Mouse (Mus musculus): ENCODE measurements at regions not wholly inside any gene's neighbourhood (a gene's known extent, or its start where the extent isn't known, plus 50 kb on each side); places are given as distances from the start of the nearest gene placed in this dataset.

DNA sequence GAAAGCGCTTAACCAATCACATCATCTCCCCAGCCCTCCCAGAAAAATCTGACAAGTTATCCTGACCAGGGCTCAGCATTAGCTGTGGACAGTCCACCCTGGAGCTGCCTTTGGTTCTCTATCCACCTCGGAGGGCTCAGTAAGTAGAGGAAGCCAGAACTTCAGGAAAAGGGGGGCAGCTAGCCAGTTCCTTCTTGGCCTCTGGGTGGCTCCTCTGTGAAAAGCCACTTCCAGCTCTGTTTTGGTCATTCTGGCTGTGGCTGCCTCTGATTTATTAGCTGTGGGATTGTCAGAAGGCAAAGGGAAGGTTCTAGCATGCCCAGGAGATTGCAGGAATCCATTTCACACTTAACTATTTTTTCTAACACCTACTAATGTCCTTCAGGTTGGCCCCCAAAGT, 59.6 kb upstream of the Cux1 start:
- H3K9ac ChIP-seq (replicated peaks; ENCODE audit: low read length), result no peak overlapping the region
- H3K9me3 ChIP-seq (ENCODE audit: low read length), result no peaks in the 10 kb centered on the region
- H3K27me3 ChIP-seq (ENCODE audit: insufficient read depth, low read length), result no peaks in the 10 kb centered on the region
- WGBS, result 66% methylated on average over 2 of the region's 2 CpGs
- peaks cover 6% of the 10 kb centered on the region for H3K4me1 ChIP-seq (ENCODE audit: insufficient read depth, low read length)
- H3K4me2 ChIP-seq (replicated peaks; ENCODE audit: low read depth, low read length), result no peak overlapping the region
- H3K27ac ChIP-seq (ENCODE audit: low read length), result no peak overlapping the region
- no peak overlapping the region for H3K4me3 ChIP-seq (ENCODE audit: low read length)
- ATAC-seq (ENCODE audit: low FRiP score, low TSS enrichment), result no peak
- H3K36me3 ChIP-seq (ENCODE audit: insufficient read depth, low read length), result no peaks in the 10 kb centered on the region

DNA sequence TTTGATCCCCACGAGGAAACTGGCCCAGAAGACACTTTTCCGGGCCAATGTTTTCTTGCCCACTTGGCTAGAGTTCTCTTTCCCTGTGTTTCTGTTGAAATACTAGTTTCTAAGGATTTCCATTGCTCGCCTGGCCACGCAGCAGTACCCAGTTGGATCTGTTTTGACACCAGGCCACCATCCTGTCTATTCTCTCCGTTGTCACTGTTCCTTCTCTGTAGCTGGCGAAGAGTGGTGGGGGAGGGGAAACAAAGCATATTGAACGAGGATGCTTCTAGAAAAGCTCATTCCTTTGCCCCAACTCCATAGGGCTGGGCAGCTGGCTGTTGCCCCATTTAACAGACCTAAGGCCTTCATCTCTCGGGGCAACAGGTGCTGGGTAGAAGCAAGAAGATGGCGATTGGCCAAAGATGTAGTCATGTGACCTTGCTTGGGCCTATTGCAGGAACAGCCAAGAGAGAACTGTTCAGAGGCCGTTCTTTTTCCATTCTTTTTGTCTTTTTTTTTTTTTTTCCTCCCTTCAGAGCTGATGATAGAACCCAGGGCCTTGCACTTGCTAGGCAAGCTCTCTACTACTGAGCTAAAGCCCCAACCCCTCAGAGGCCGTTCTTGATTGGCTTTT, 60.5 kb upstream of the Cux1 start:
- ATAC-seq (ENCODE audit: low FRiP score, low TSS enrichment), result no peak
- H3K4me3 ChIP-seq (ENCODE audit: low read length), result no peak overlapping the region
- H3K9ac ChIP-seq (replicated peaks; ENCODE audit: low read length), result no peak overlapping the region
- no peaks in the 10 kb centered on the region for H3K27me3 ChIP-seq (ENCODE audit: insufficient read depth, low read length)
- H3K4me2 ChIP-seq (replicated peaks; ENCODE audit: low read depth, low read length), result no peak overlapping the region
- H3K9me3 ChIP-seq (ENCODE audit: low read length), result no peaks in the 10 kb centered on the region
- 79% methylated on average over 11 of the region's 11 CpGs for WGBS
- peaks cover 2% of the 10 kb centered on the region for H3K4me1 ChIP-seq (ENCODE audit: insufficient read depth, low read length)
- H3K27ac ChIP-seq (ENCODE audit: low read length), result no peak overlapping the region
- no peaks in the 10 kb centered on the region for H3K36me3 ChIP-seq (ENCODE audit: insufficient read depth, low read length)

DNA sequence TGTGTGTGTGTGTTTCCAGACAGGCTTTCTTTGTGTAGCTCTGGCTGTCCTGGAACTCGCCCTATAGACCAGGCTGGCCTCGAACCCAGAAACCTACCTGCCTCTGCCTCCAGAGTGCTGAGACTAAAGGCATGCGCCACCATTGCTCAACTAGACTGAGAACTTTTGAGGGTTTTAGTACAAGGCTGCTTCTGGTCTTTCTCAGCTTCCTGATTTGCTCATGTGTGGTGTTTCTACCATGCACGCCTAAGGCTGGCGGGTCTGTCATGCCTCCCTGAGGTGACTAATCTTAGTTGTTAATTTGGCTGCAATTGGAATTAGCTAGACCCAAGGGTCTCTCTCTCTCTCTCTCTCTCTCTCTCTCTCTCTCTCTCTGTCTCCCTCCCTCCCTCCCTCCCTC, 61.2 kb upstream of the Cux1 start:
- no peaks in the 10 kb centered on the region for H3K4me1 ChIP-seq (ENCODE audit: insufficient read depth, low read length)
- H3K9me3 ChIP-seq (ENCODE audit: low read length), result no peaks in the 10 kb centered on the region
- WGBS, result 92% methylated on average over 5 of the region's 5 CpGs
- no peak overlapping the region for H3K4me2 ChIP-seq (replicated peaks; ENCODE audit: low read depth, low read length)
- no peak overlapping the region for H3K4me3 ChIP-seq (ENCODE audit: low read length)
- no peak overlapping the region for H3K9ac ChIP-seq (replicated peaks; ENCODE audit: low read length)
- H3K36me3 ChIP-seq (ENCODE audit: insufficient read depth, low read length), result no peaks in the 10 kb centered on the region
- H3K27ac ChIP-seq (ENCODE audit: low read length), result no peak overlapping the region
- H3K27me3 ChIP-seq (ENCODE audit: insufficient read depth, low read length), result no peaks in the 10 kb centered on the region
- ATAC-seq (ENCODE audit: low FRiP score, low TSS enrichment), result no peak

- no peaks in the 10 kb centered on the region for H3K36me3 ChIP-seq (ENCODE audit: insufficient read depth, low read length)
- H3K9me3 ChIP-seq (ENCODE audit: low read length), result no peaks in the 10 kb centered on the region
- H3K27me3 ChIP-seq (ENCODE audit: insufficient read depth, low read length), result no peaks in the 10 kb centered on the region
- no peak overlapping the region for H3K4me3 ChIP-seq (ENCODE audit: low read length)
- H3K4me1 ChIP-seq (ENCODE audit: insufficient read depth, low read length), result no peaks in the 10 kb centered on the region
- no peak overlapping the region for H3K27ac ChIP-seq (ENCODE audit: low read length)
- H3K4me2 ChIP-seq (replicated peaks; ENCODE audit: low read depth, low read length), result no peak overlapping the region
- WGBS, result 84% methylated on average over 5 of the region's 5 CpGs
- H3K9ac ChIP-seq (replicated peaks; ENCODE audit: low read length), result no peak overlapping the region
- no peak for ATAC-seq (ENCODE audit: low FRiP score, low TSS enrichment)
These were observed 60.7 kb upstream of the Myl10 start for GRCm38 (mm10) chr5:136632286-136632685.

GRCm38 (mm10) chr5:136633901-136634300, 59.0 kb upstream of the Myl10 start:
- Histone ChIP-seq H3K4me3 (ENCODE audit: low read length) (no peak overlapping the region), H3K4me2 (replicated peaks; ENCODE audit: low read depth, low read length) (no peak overlapping the region), H3K4me1 (ENCODE audit: insufficient read depth, low read length) (no peaks in the 10 kb centered on the region), H3K9ac (replicated peaks; ENCODE audit: low read length) (no peak overlapping the region), H3K27me3 (ENCODE audit: insufficient read depth, low read length) (no peaks in the 10 kb centered on the region), H3K36me3 (ENCODE audit: insufficient read depth, low read length) (no peaks in the 10 kb centered on the region), H3K9me3 (ENCODE audit: low read length) (no peaks in the 10 kb centered on the region), H3K27ac (ENCODE audit: low read length) (no peak overlapping the region)
- ATAC-seq (ENCODE audit: low FRiP score, low TSS enrichment), result no peak
- WGBS, result 44% methylated on average over 6 of the region's 6 CpGs

GRCm38 (mm10) chr5:136635119-136635518, 57.8 kb upstream of the Myl10 start:
- H3K27me3 ChIP-seq (ENCODE audit: insufficient read depth, low read length), result no peaks in the 10 kb centered on the region
- ATAC-seq (ENCODE audit: low FRiP score, low TSS enrichment), result no peak
- 79% methylated on average over 2 of the region's 2 CpGs for WGBS
- H3K4me3 ChIP-seq (ENCODE audit: low read length), result no peak overlapping the region
- H3K4me2 ChIP-seq (replicated peaks; ENCODE audit: low read depth, low read length), result no peak overlapping the region
- H3K4me1 ChIP-seq (ENCODE audit: insufficient read depth, low read length), result no peaks in the 10 kb centered on the region
- H3K9ac ChIP-seq (replicated peaks; ENCODE audit: low read length), result no peak overlapping the region
- H3K36me3 ChIP-seq (ENCODE audit: insufficient read depth, low read length), result no peaks in the 10 kb centered on the region
- H3K27ac ChIP-seq (ENCODE audit: low read length), result no peak overlapping the region
- H3K9me3 ChIP-seq (ENCODE audit: low read length), result no peaks in the 10 kb centered on the region

DNA sequence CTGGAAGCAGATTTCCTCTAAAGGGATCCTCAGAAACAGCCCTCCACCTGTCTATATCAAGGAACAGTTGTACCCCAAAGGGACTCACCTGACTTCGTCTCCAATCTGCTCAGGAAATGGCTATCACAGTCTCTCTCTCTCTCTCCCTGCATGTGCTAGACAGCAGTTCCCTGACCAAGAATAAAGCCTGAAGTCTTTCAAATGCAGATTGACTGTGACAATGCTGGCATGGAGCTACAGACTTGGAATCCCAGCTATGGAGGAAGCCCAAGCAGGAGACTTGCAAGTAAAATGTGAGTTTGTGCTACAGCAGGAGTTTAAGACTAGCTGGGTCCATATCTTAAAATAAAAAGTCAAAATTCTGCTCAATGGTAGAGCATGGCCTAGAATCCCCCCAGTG, 56.5 kb upstream of the Myl10 start:
- Histone ChIP-seq H3K9me3 (ENCODE audit: low read length) (no peaks in the 10 kb centered on the region), H3K4me1 (ENCODE audit: insufficient read depth, low read length) (no peaks in the 10 kb centered on the region)

GRCm38 (mm10) chr5:136637872-136638271, 55.1 kb upstream of the Myl10 start:
- Histone ChIP-seq H3K36me3 (ENCODE audit: insufficient read depth, low read length) (no peaks in the 10 kb centered on the region), H3K27ac (ENCODE audit: low read length) (no peak overlapping the region), H3K27me3 (ENCODE audit: insufficient read depth, low read length) (no peaks in the 10 kb centered on the region), H3K4me1 (ENCODE audit: insufficient read depth, low read length) (no peaks in the 10 kb centered on the region), H3K9ac (replicated peaks; ENCODE audit: low read length) (no peak overlapping the region), H3K4me2 (replicated peaks; ENCODE audit: low read depth, low read length) (no peak overlapping the region), H3K9me3 (ENCODE audit: low read length) (no peaks in the 10 kb centered on the region), H3K4me3 (ENCODE audit: low read length) (no peak overlapping the region)
- ATAC-seq (ENCODE audit: low FRiP score, low TSS enrichment), result no peak
- 70% methylated on average over 11 of the region's 11 CpGs for WGBS

More for the DNA sequence above, 56.5 kb upstream of the Myl10 start:
- no peak overlapping the region for H3K4me2 ChIP-seq (replicated peaks; ENCODE audit: low read depth, low read length)
- ATAC-seq (ENCODE audit: low FRiP score, low TSS enrichment), result no peak
- no peak overlapping the region for H3K4me3 ChIP-seq (ENCODE audit: low read length)
- H3K9ac ChIP-seq (replicated peaks; ENCODE audit: low read length), result no peak overlapping the region
- H3K36me3 ChIP-seq (ENCODE audit: insufficient read depth, low read length), result no peaks in the 10 kb centered on the region
- H3K27ac ChIP-seq (ENCODE audit: low read length), result no peak overlapping the region
- 73% methylated on average over 1 of the region's 1 CpGs for WGBS
- H3K27me3 ChIP-seq (ENCODE audit: insufficient read depth, low read length), result no peaks in the 10 kb centered on the region

GRCm38 (mm10) chr5:136640871-136641619, 51.9 kb upstream of the Myl10 start:
- Histone ChIP-seq H3K4me2 (replicated peaks; ENCODE audit: low read depth, low read length) (no peak overlapping the region), H3K27me3 (ENCODE audit: insufficient read depth, low read length) (no peaks in the 10 kb centered on the region), H3K27ac (ENCODE audit: low read length) (no peak overlapping the region), H3K36me3 (ENCODE audit: insufficient read depth, low read length) (no peaks in the 10 kb centered on the region), H3K9ac (replicated peaks; ENCODE audit: low read length) (no peak overlapping the region), H3K4me1 (ENCODE audit: insufficient read depth, low read length) (no peaks in the 10 kb centered on the region), H3K4me3 (ENCODE audit: low read length) (no peak overlapping the region), H3K9me3 (ENCODE audit: low read length) (no peaks in the 10 kb centered on the region)
- no peak for ATAC-seq (ENCODE audit: low FRiP score, low TSS enrichment)
- WGBS, result 77% methylated on average over 5 of the region's 5 CpGs

- Histone ChIP-seq H3K36me3 (ENCODE audit: insufficient read depth, low read length) (no peaks in the 10 kb centered on the region), H3K4me1 (ENCODE audit: insufficient read depth, low read length) (no peaks in the 10 kb centered on the region), H3K4me2 (replicated peaks; ENCODE audit: low read depth, low read length) (no peak overlapping the region), H3K27ac (ENCODE audit: low read length) (no peak overlapping the region), H3K9ac (replicated peaks; ENCODE audit: low read length) (no peak overlapping the region), H3K9me3 (ENCODE audit: low read length) (no peaks in the 10 kb centered on the region), H3K4me3 (ENCODE audit: low read length) (no peak overlapping the region), H3K27me3 (ENCODE audit: insufficient read depth, low read length) (no peaks in the 10 kb centered on the region)
- no peak for ATAC-seq (ENCODE audit: low FRiP score, low TSS enrichment)
- WGBS, result 25% methylated on average over 13 of the region's 13 CpGs
These were observed 50.7 kb upstream of the Myl10 start for GRCm38 (mm10) chr5:136642208-136642607.

Data from kidney, embryonic 16.5 days (tissue).